Mouse (Mus musculus): ENCODE data around the gene Scpep1. TPM values are rescaled to one million over a fixed set of nuclear protein-coding genes. Genes with fewer than 3 reads are reported as not detected.
"Not testable (repeated sequence)": the region's sequence is repeated elsewhere in the genome, so short reads cannot be mapped to it uniquely, and the experiment has no call there.

The Scpep1 gene
- 40.4 and 42.2 TPM in 2 replicates for polyA plus RNA-seq (2016; fragmentation: Nextera tagmentation; extraction: Ambion mirVana)

- Histone ChIP-seq H3K4me1 (peaks cover 35% of the 10 kb centered on the region), H3K27me3 (replicated peaks) (no peaks in the 10 kb centered on the region), H3K4me2 (peak within 1 kb of the TSS; percentile 75), H3K27ac (0 out of 2 replicates have a peak within 1 kb of the TSS, but pooled peaks have one; percentile 32), H3K4me3 (peak within 1 kb of the TSS; percentile 61), H3K9ac (peak within 1 kb of the TSS; percentile 61), H3K36me3 (peaks cover 7% of the 10 kb centered on the region), H3K9me3 (replicated peaks) (no peaks in the 10 kb centered on the region)
- 5% methylated on average over 34 of the region's 34 CpGs for whole genome bisulfite sequencing (ENCODE audit: insufficient replicate concordance)
- ATAC-seq, result peak; percentile 91
Measured at GRCm38 (mm10) chr11:88955217-88955969, at the start of gene Scpep1. Gene Scpep1 (minus strand): TSS chr11:88955465.

- Histone ChIP-seq H3K36me3 (peaks cover 64% of the 10 kb centered on the region), H3K27ac (peak overlapping the region; percentile 68), H3K27me3 (replicated peaks) (no peaks in the 10 kb centered on the region), H3K9me3 (replicated peaks) (no peaks in the 10 kb centered on the region), H3K9ac (no peak overlapping the region), H3K4me2 (peak overlapping the region; percentile 93), H3K4me3 (peak overlapping the region; percentile 29), H3K4me1 (peaks cover 58% of the 10 kb centered on the region)
- WGBS (ENCODE audit: insufficient replicate concordance), result 71% methylated on average over 4 of the region's 4 CpGs
- no peak for ATAC-seq
Measured at GRCm38 (mm10) chr11:89003726-89004125, 48.5 kb upstream of the Scpep1 start.

GRCm38 (mm10) chr11:89003078-89003477 is 47.8 kb upstream of the Scpep1 start:
- no peak for ATAC-seq
- Histone ChIP-seq H3K4me2 (peak overlapping the region; percentile 93), H3K27me3 (replicated peaks) (no peaks in the 10 kb centered on the region), H3K4me3 (peak overlapping the region; percentile 29), H3K36me3 (peaks cover 57% of the 10 kb centered on the region), H3K27ac (peak overlapping the region; percentile 68), H3K9ac (peak overlapping the region; percentile 47), H3K9me3 (replicated peaks) (no peaks in the 10 kb centered on the region), H3K4me1 (peaks cover 59% of the 10 kb centered on the region)
- WGBS (ENCODE audit: insufficient replicate concordance), result 61% methylated on average over 6 of the region's 6 CpGs

- ATAC-seq, result no peak
- H3K36me3 ChIP-seq, result peaks cover 54% of the 10 kb centered on the region
- H3K4me3 ChIP-seq, result peak overlapping the region; percentile 29
- H3K27ac ChIP-seq, result peak overlapping the region; percentile 68
- H3K9ac ChIP-seq, result peak overlapping the region; percentile 47
- H3K4me2 ChIP-seq, result peak overlapping the region; percentile 93
- no peaks in the 10 kb centered on the region for H3K9me3 ChIP-seq (replicated peaks)
- no peaks in the 10 kb centered on the region for H3K27me3 ChIP-seq (replicated peaks)
- peaks cover 60% of the 10 kb centered on the region for H3K4me1 ChIP-seq
- 76% methylated on average over 5 of the region's 5 CpGs for WGBS (ENCODE audit: insufficient replicate concordance)
Measured at GRCm38 (mm10) chr11:89002621-89003020, 47.4 kb upstream of the Scpep1 start.

- Histone ChIP-seq H3K4me2 (peak overlapping the region; percentile 93), H3K9ac (peak overlapping the region; percentile 47), H3K27ac (peak overlapping the region; percentile 68), H3K9me3 (replicated peaks) (no peaks in the 10 kb centered on the region), H3K4me1 (peaks cover 57% of the 10 kb centered on the region), H3K27me3 (replicated peaks) (no peaks in the 10 kb centered on the region), H3K36me3 (peaks cover 48% of the 10 kb centered on the region), H3K4me3 (peak overlapping the region; percentile 29)
- 76% methylated on average over 5 of the region's 5 CpGs for WGBS (ENCODE audit: insufficient replicate concordance)
- ATAC-seq, result no peak
Measured at GRCm38 (mm10) chr11:89002068-89002467, 46.8 kb upstream of the Scpep1 start.

- peaks cover 62% of the 10 kb centered on the region for H3K4me1 ChIP-seq
- no peaks in the 10 kb centered on the region for H3K27me3 ChIP-seq (replicated peaks)
- peak overlapping the region; percentile 98 for H3K9ac ChIP-seq
- H3K27ac ChIP-seq, result 0 out of 2 replicates have a peak overlapping the region, but pooled peaks have one; percentile 30
- H3K9me3 ChIP-seq (replicated peaks), result no peaks in the 10 kb centered on the region
- peaks cover 43% of the 10 kb centered on the region for H3K36me3 ChIP-seq
- peak overlapping the region; percentile 93 for H3K4me2 ChIP-seq
- H3K4me3 ChIP-seq, result peak overlapping the region; percentile 96
- ATAC-seq, result no peak
- WGBS (ENCODE audit: insufficient replicate concordance), result 84% methylated on average over 7 of the region's 7 CpGs
Measured at GRCm38 (mm10) chr11:89001569-89001968, 46.3 kb upstream of the Scpep1 start.

- Histone ChIP-seq H3K9ac (peak overlapping the region; percentile 98), H3K4me2 (peak overlapping the region; percentile 93), H3K4me1 (peaks cover 70% of the 10 kb centered on the region), H3K27ac (peak overlapping the region; percentile 88), H3K27me3 (replicated peaks) (no peaks in the 10 kb centered on the region), H3K9me3 (replicated peaks) (no peaks in the 10 kb centered on the region), H3K4me3 (peak overlapping the region; percentile 96), H3K36me3 (peaks cover 32% of the 10 kb centered on the region)
- no peak for ATAC-seq
Measured at GRCm38 (mm10) chr11:89000527-89000819, 45.2 kb upstream of the Scpep1 start.

GRCm38 (mm10) chr11:88999723-89000526 is 44.7 kb upstream of the Scpep1 start:
- Histone ChIP-seq H3K9me3 (replicated peaks) (no peaks in the 10 kb centered on the region), H3K4me1 (peaks cover 70% of the 10 kb centered on the region)
- WGBS (ENCODE audit: insufficient replicate concordance), result 5% methylated on average over 33 of the region's 33 CpGs

GRCm38 (mm10) chr11:88998974-88999722 is 43.9 kb upstream of the Scpep1 start, which contains the start of gene Trim25:
Gene Trim25 (plus strand): TSS chr11:88999376.
- under 1% methylated on average over 48 of the region's 48 CpGs for WGBS (ENCODE audit: insufficient replicate concordance)
- no peaks in the 10 kb centered on the region for H3K27me3 ChIP-seq (replicated peaks)
- H3K9ac ChIP-seq, result peak within 1 kb of the TSS; percentile 98
- H3K9me3 ChIP-seq (replicated peaks), result no peaks in the 10 kb centered on the region
- ATAC-seq, result peak; percentile 93
- H3K4me2 ChIP-seq, result peak within 1 kb of the TSS; percentile 93
- peaks cover 71% of the 10 kb centered on the region for H3K4me1 ChIP-seq
- peak within 1 kb of the TSS; percentile 96 for H3K4me3 ChIP-seq
- H3K36me3 ChIP-seq, result peaks cover 21% of the 10 kb centered on the region; the same call in 1 of the 2 replicates
- peak within 1 kb of the TSS; percentile 88 for H3K27ac ChIP-seq

More at GRCm38 (mm10) chr11:88999723-89000526, 44.7 kb upstream of the Scpep1 start:
- Histone ChIP-seq H3K36me3 (peaks cover 27% of the 10 kb centered on the region), H3K27ac (peak overlapping the region; percentile 88), H3K4me2 (peak overlapping the region; percentile 93), H3K9ac (peak overlapping the region; percentile 98), H3K27me3 (replicated peaks) (no peaks in the 10 kb centered on the region), H3K4me3 (peak overlapping the region; percentile 96)
- ATAC-seq, result peak; percentile 40

GRCm38 (mm10) chr11:88998406-88998805 is 43.1 kb upstream of the Scpep1 start:
- H3K4me1 ChIP-seq, result peaks cover 68% of the 10 kb centered on the region
- ATAC-seq, result no peak
- no peaks in the 10 kb centered on the region for H3K27me3 ChIP-seq (replicated peaks)
- peak overlapping the region; percentile 93 for H3K4me2 ChIP-seq
- H3K27ac ChIP-seq, result peak overlapping the region; percentile 88
- H3K4me3 ChIP-seq, result peak overlapping the region; percentile 96
- peaks cover 14% of the 10 kb centered on the region; the same call in 1 of the 2 replicates for H3K36me3 ChIP-seq
- H3K9ac ChIP-seq, result peak overlapping the region; percentile 98; the same call in 1 of the 2 replicates
- whole genome bisulfite sequencing (ENCODE audit: insufficient replicate concordance), result 22% methylated on average over 3 of the region's 3 CpGs
- no peaks in the 10 kb centered on the region for H3K9me3 ChIP-seq (replicated peaks)

GRCm38 (mm10) chr11:88997343-88997742 is 42.1 kb upstream of the Scpep1 start:
- not testable (repeated sequence) for H3K4me3 ChIP-seq; H3K27me3 ChIP-seq (replicated peaks); H3K9ac ChIP-seq; H3K9me3 ChIP-seq (replicated peaks); H3K4me2 ChIP-seq; H3K27ac ChIP-seq; ATAC-seq; H3K36me3 ChIP-seq
- peaks cover 61% of the 10 kb centered on the region for H3K4me1 ChIP-seq
- WGBS (ENCODE audit: insufficient replicate concordance), result 68% methylated on average over 5 of the region's 5 CpGs

Data from liver, embryonic 12.5 days (tissue).